Mouse (Mus musculus) layer of hippocampus, postnatal 14 days (tissue): Measurements from ENCODE around the gene Rpl36al. TPM values are rescaled to one million over a fixed set of nuclear protein-coding genes. Genes with fewer than 3 reads are reported as not detected.
"Not testable (repeated sequence)": the region's sequence is repeated elsewhere in the genome, so short reads cannot be mapped to it uniquely, and the experiment has no call there.

Experiments
- DNase-seq, 2 experiments: peaks; one replicate each; pipeline ENCODE4 v3.0.0; 2021 to 2022; ENCODE audit warnings: low spot score in 2 of 2, mixed read lengths in 1 of 2
- total RNA-seq, 2 experiments: library from RNA; stranded (reverse); gene quantifications; 2 replicates each; pipeline ENCODE4 v1.2.3; 2021

The Rpl36al gene
- total RNA-seq, 2 experiments from 2014 or later, result 182 to 204 TPM

- peak; percentile 64 to 66 for DNase-seq
Measured at GRCm38 (mm10) chr12:69196444-69197377, 12.8 kb upstream of the Rpl36al start, which contains the start of gene Gm49383. Gene Gm49383, minus strand, starts transcription at chr12:69197104.

GRCm38 (mm10) chr12:69192637-69193036 is 8.8 kb upstream of the Rpl36al start:
- DNase-seq, result no peak

GRCm38 (mm10) chr12:69191396-69191795 is 7.5 kb upstream of the Rpl36al start:
- no peak for DNase-seq

- no peak for DNase-seq
Measured at GRCm38 (mm10) chr12:69190522-69190921, 6.6 kb upstream of the Rpl36al start.

- no peak for DNase-seq
Measured at GRCm38 (mm10) chr12:69190074-69190473, 6.2 kb upstream of the Rpl36al start.

- DNase-seq, result no peak
Measured at GRCm38 (mm10) chr12:69186811-69187471, 3.1 kb upstream of the Rpl36al start.

GRCm38 (mm10) chr12:69185371-69185770 is 1.5 kb upstream of the Rpl36al start:
- DNase-seq, result no peak

GRCm38 (mm10) chr12:69184342-69185295 is 736 bp upstream of the Rpl36al start:
- peak in 1 of 2 experiments; percentile 47 for DNase-seq

- DNase-seq, result no peak
Measured at GRCm38 (mm10) chr12:69181800-69182199, 2.1 kb downstream of the Rpl36al start.

- no peak for DNase-seq
Measured at GRCm38 (mm10) chr12:69179371-69179770, 4.5 kb downstream of the Rpl36al start.

- DNase-seq, result no peak
Measured at GRCm38 (mm10) chr12:69177526-69177925, 6.4 kb downstream of the Rpl36al start.

GRCm38 (mm10) chr12:69175975-69176374 is 7.9 kb downstream of the Rpl36al start:
- no peak for DNase-seq

GRCm38 (mm10) chr12:69171307-69171706 is 12.6 kb downstream of the Rpl36al start:
- no peak for DNase-seq

- DNase-seq, result peak; percentile 83 to 95
Measured at GRCm38 (mm10) chr12:69168461-69169106, 15.3 kb downstream of the Rpl36al start, which contains the start of gene Lrr1. Gene Lrr1, plus strand, starts transcription at chr12:69168814.

GRCm38 (mm10) chr12:69167656-69168460 is 16.0 kb downstream of the Rpl36al start:
- DNase-seq, result no peak

- DNase-seq, result not testable (repeated sequence)
Measured at GRCm38 (mm10) chr12:69166861-69167581, 16.9 kb downstream of the Rpl36al start.

GRCm38 (mm10) chr12:69164904-69165303 is 19.0 kb downstream of the Rpl36al start:
- DNase-seq, result no peak

GRCm38 (mm10) chr12:69163586-69163985 is 20.3 kb downstream of the Rpl36al start:
- not testable (repeated sequence) for DNase-seq

GRCm38 (mm10) chr12:69160677-69161076 is 23.2 kb downstream of the Rpl36al start:
- DNase-seq, result not testable (repeated sequence)
